Mouse (Mus musculus) cerebellum, postnatal 4 days (tissue): ENCODE measurements around the gene Olfr720.

ENCODE experiments used
- DNase-seq, 2 experiments: peaks; one replicate each; pipeline ENCODE4 v3.0.0; 2022; ENCODE audit warnings: low spot score in 2 of 2, mixed read lengths in 1 of 2

Olfr720 gene

DNA sequence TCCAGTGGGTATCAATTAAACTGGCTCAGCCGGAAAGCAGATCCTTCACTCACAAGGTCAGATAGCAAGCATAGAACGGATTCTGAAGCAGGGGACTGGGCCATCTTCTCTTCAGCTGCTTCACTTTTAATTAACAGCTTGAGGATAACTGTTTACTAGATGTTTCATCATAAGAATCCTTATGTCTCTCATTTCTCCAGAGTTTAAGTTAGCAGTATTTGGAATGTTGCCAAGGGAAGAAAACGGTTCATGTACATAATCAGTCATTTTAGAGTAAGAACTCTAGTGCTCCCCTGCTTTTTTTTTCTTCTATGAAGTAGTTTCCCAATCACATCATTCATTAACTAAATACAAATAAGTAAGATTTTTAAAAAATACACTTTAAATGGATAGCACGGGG is at the start of gene Olfr720:
Gene Olfr720 (minus strand): TSS at position 101 of the 400 bp plus-strand sequence.
- no peak for DNase-seq
